Mouse (Mus musculus) megakaryocyte, embryonic 14.5 days (primary cell): ENCODE measurements around the gene Pank1.

Experiments
- FLI1 ChIP-seq: IDR thresholded peaks from 2 replicates; pipeline ENCODE4 v1.6.1; 2012; ENCODE audit warnings: low read length, inconsistent platforms, mixed read lengths
- GATA1 ChIP-seq: IDR thresholded peaks from 3 replicates; pipeline ENCODE4 v1.6.1; 2012; ENCODE audit warnings: mixed read lengths, low read length, inconsistent platforms, borderline replicate concordance

GRCm38 (mm10) chr19:34898941-34899340 lies 19.7 kb upstream of the Pank1 start:
- TF ChIP-seq GATA1 (no peak), FLI1 (no peak)
